Mouse (Mus musculus) spleen, adult 2 months (tissue): ENCODE measurements around the gene Rit1.

ENCODE experiments used
- CTCF ChIP-seq: fragments of 200-500 bp; IDR thresholded peaks from 2 replicates; pipeline ENCODE4 v1.5.1; 2011; ENCODE audit warnings: mild to moderate bottlenecking, inconsistent platforms; ENCODE audit not compliant: insufficient read depth, insufficient read length, insufficient replicate concordance; ENCODE audit errors: extremely low read depth
- POLR2A ChIP-seq: fragments of 200-500 bp; IDR thresholded peaks from 2 replicates; pipeline ENCODE4 v1.6.1; 2011; ENCODE audit warnings: low read depth, low read length, inconsistent platforms

DNA sequence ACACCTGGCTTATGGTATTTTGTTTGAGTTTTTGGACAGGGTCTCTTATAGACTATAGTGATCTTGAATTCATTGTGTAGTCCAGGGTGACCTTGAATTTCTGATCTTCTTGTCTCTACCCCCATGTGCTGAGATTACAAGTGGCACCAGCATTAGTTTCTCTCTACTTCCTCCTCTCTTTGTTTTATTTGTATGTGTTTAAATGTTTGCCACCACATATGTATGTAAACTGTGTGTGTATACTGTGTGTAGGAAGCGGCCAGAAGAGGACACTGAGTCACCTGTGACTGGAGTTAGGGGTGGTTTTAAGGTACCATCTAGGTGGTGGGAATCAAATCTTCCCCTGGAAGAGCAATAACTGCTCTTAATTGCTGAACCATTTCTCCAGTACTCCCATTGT is 18.6 kb upstream of the Rit1 start:
- no peak for TF ChIP-seq CTCF
- TF ChIP-seq POLR2A, result no peak
